Mouse (Mus musculus) embryonic facial prominence, embryonic 14.5 days (tissue): ENCODE measurements around the gene Ptrh1. TPM values are rescaled to one million over a fixed set of nuclear protein-coding genes. Genes with fewer than 3 reads are reported as not detected.

Experiments
- ATAC-seq: fragments of 200-750 bp; cut with Nextera tagmentation; 2 replicates; pipeline ENCODE4 v1.8.0; 2017; ENCODE audit warnings: low read depth, moderate number of reproducible peaks, moderate TSS enrichment
- DNase-seq: peaks from one replicate; pipeline ENCODE4 v3.0.0-alpha.2; 2015; ENCODE audit warnings: low spot score
- H3K27ac ChIP-seq: fragments of 300-500 bp; sonication (generic); replicated peaks from 2 replicates; pipeline ENCODE4 v1.5.1; 2014; ENCODE audit warnings: low read depth, mild to moderate bottlenecking, low read length, moderate library complexity
- H3K27me3 ChIP-seq: fragments of 300-500 bp; sonication (generic); replicated peaks from 2 replicates; pipeline ENCODE4 v1.6.1; 2014; ENCODE audit warnings: low read length; ENCODE audit not compliant: control insufficient read depth, insufficient read depth
- H3K36me3 ChIP-seq: fragments of 300-500 bp; sonication (generic); 2 replicates; pipeline ENCODE4 v1.6.1; 2014; ENCODE audit warnings: low read length, mixed read lengths; ENCODE audit not compliant: control insufficient read depth, insufficient read depth
- H3K4me1 ChIP-seq: fragments of 300-500 bp; sonication (generic); 2 replicates; pipeline ENCODE4 v1.6.1; 2014; ENCODE audit warnings: antibody characterized with exemption, low read length; ENCODE audit not compliant: control insufficient read depth, insufficient read depth
- H3K4me2 ChIP-seq: fragments of 300-500 bp; sonication (generic); 2 replicates; pipeline ENCODE4 v1.6.1; 2014; ENCODE audit warnings: low read depth, mild to moderate bottlenecking, low read length, moderate library complexity, mixed read lengths
- H3K4me3 ChIP-seq: fragments of 300-500 bp; sonication (generic); 2 replicates; pipeline ENCODE4 v1.5.1; 2014; ENCODE audit warnings: low read depth, mild to moderate bottlenecking, low read length
- H3K9ac ChIP-seq: fragments of 300-500 bp; sonication (generic); 2 replicates; pipeline ENCODE4 v1.6.1; 2014; ENCODE audit warnings: low read depth, mild to moderate bottlenecking, low read length, moderate library complexity, mixed read lengths
- H3K9me3 ChIP-seq: fragments of 300-500 bp; sonication (generic); 2 replicates; pipeline ENCODE4 v1.6.1; 2016; ENCODE audit warnings: low read length; ENCODE audit not compliant: control insufficient read depth
- WGBS: fragments of 180-500 bp; shearing (Covaris S2); extraction: QIAGEN DNeasy Blood & Tissue Kit; methylation state at CpG from one replicate; pipeline ENCODE4 v1.1.7; 2014; 5-methylcytosine and 5-hydroxymethylcytosine counted together
- polyA plus RNA-seq: library from polyadenylated mRNA; unstranded; fragments of >200 nt; fragmentation: Nextera tagmentation; extraction: Ambion mirVana; gene quantifications from 2 replicates; pipeline ENCODE4 v1.2.1, GENCODE M21; 2014

The Ptrh1 gene
- polyA plus RNA-seq, 1 experiment from 2014 or later, result 5.2 TPM

- no peak overlapping the region for H3K27ac ChIP-seq
- no peak overlapping the region for H3K9ac ChIP-seq
- ATAC-seq, result no peak
- H3K4me2 ChIP-seq, result no peak overlapping the region
- DNase-seq, result peak; percentile 30
- no peaks in the 10 kb centered on the region for H3K27me3 ChIP-seq
- no peaks in the 10 kb centered on the region for H3K9me3 ChIP-seq
- H3K4me1 ChIP-seq, result no peaks in the 10 kb centered on the region; the same call in 1 of the 2 replicates
- H3K36me3 ChIP-seq, result peaks cover 16% of the 10 kb centered on the region; the same call in 1 of the 2 replicates
- WGBS, result 68% methylated on average over 11 of the region's 11 CpGs
- H3K4me3 ChIP-seq, result no peak overlapping the region
Measured at GRCm38 (mm10) chr2:32821041-32821802, 45.6 kb downstream of the Ptrh1 start.

GRCm38 (mm10) chr2:32822643-32823042 is 47.1 kb downstream of the Ptrh1 start:
- H3K36me3 ChIP-seq, result peaks cover 9% of the 10 kb centered on the region; the same call in 1 of the 2 replicates
- no peak for DNase-seq
- H3K9me3 ChIP-seq, result no peaks in the 10 kb centered on the region
- no peak for ATAC-seq
- no peak overlapping the region for H3K9ac ChIP-seq
- H3K4me3 ChIP-seq, result no peak overlapping the region
- no peak overlapping the region for H3K4me2 ChIP-seq
- no peaks in the 10 kb centered on the region for H3K27me3 ChIP-seq
- H3K4me1 ChIP-seq, result no peaks in the 10 kb centered on the region; the same call in 1 of the 2 replicates
- WGBS, result 82% methylated on average over 6 of the region's 6 CpGs
- H3K27ac ChIP-seq, result no peak overlapping the region

GRCm38 (mm10) chr2:32823153-32823552 is 47.6 kb downstream of the Ptrh1 start:
- no peak overlapping the region for H3K27ac ChIP-seq
- DNase-seq, result peak; percentile 12

GRCm38 (mm10) chr2:32823579-32824154 is 48.1 kb downstream of the Ptrh1 start:
- DNase-seq, result no peak
- Histone ChIP-seq H3K9ac (no peak overlapping the region), H3K4me2 (no peak overlapping the region), H3K9me3 (no peaks in the 10 kb centered on the region), H3K4me1 (no peaks in the 10 kb centered on the region; the same call in 1 of the 2 replicates), H3K27ac (no peak overlapping the region; the same call in 1 of the 2 replicates), H3K27me3 (no peaks in the 10 kb centered on the region), H3K4me3 (no peak overlapping the region), H3K36me3 (no peaks in the 10 kb centered on the region)
- WGBS, result 62% methylated on average over 8 of the region's 8 CpGs
- no peak for ATAC-seq

More at GRCm38 (mm10) chr2:32823153-32823552, 47.6 kb downstream of the Ptrh1 start:
- peak; percentile 23; the same call in 1 of the 2 replicates for ATAC-seq
- Histone ChIP-seq H3K4me3 (no peak overlapping the region), H3K9me3 (no peaks in the 10 kb centered on the region), H3K36me3 (peaks cover 3% of the 10 kb centered on the region; the same call in 1 of the 2 replicates), H3K4me1 (no peaks in the 10 kb centered on the region; the same call in 1 of the 2 replicates), H3K27me3 (no peaks in the 10 kb centered on the region), H3K4me2 (no peak overlapping the region), H3K9ac (no peak overlapping the region)
- WGBS, result 53% methylated on average over 10 of the region's 11 CpGs

- Histone ChIP-seq H3K4me3 (no peak overlapping the region), H3K36me3 (no peaks in the 10 kb centered on the region), H3K27ac (no peak overlapping the region; the same call in 1 of the 2 replicates), H3K9me3 (no peaks in the 10 kb centered on the region), H3K27me3 (no peaks in the 10 kb centered on the region), H3K4me2 (no peak overlapping the region), H3K4me1 (no peaks in the 10 kb centered on the region; the same call in 1 of the 2 replicates), H3K9ac (peak overlapping the region; percentile 30; the same call in 1 of the 2 replicates)
- DNase-seq, result peak; percentile 71
- WGBS, result 47% methylated on average over 8 of the region's 8 CpGs
- peak; percentile 62; the same call in 1 of the 2 replicates for ATAC-seq
Measured at GRCm38 (mm10) chr2:32824181-32824580, 48.6 kb downstream of the Ptrh1 start.

- ATAC-seq (no peak), DNase-seq (no peak)
- H3K4me2 ChIP-seq, result no peak overlapping the region
- no peaks in the 10 kb centered on the region for H3K27me3 ChIP-seq
- H3K9me3 ChIP-seq, result no peaks in the 10 kb centered on the region
- H3K9ac ChIP-seq, result peak overlapping the region; percentile 30; the same call in 1 of the 2 replicates
- no peaks in the 10 kb centered on the region; the same call in 1 of the 2 replicates for H3K4me1 ChIP-seq
- H3K36me3 ChIP-seq, result no peaks in the 10 kb centered on the region
- no peak overlapping the region for H3K4me3 ChIP-seq
- WGBS, result 81% methylated on average over 1 of the region's 1 CpGs
- H3K27ac ChIP-seq, result no peak overlapping the region; the same call in 1 of the 2 replicates
Measured at GRCm38 (mm10) chr2:32824778-32825177, 49.2 kb downstream of the Ptrh1 start.

- Histone ChIP-seq H3K4me1 (no peaks in the 10 kb centered on the region; the same call in 1 of the 2 replicates), H3K4me3 (no peak overlapping the region), H3K27me3 (no peaks in the 10 kb centered on the region), H3K36me3 (no peaks in the 10 kb centered on the region), H3K9me3 (no peaks in the 10 kb centered on the region), H3K27ac (no peak overlapping the region), H3K4me2 (no peak overlapping the region), H3K9ac (no peak overlapping the region)
- ATAC-seq (no peak), DNase-seq (no peak)
- 93% methylated on average over 6 of the region's 6 CpGs for WGBS
Measured at GRCm38 (mm10) chr2:32825796-32826195, 50.2 kb downstream of the Ptrh1 start.
